Mouse (Mus musculus) embryo, embryonic 11.5 days (tissue): ENCODE measurements at regions not wholly inside any gene's neighbourhood (a gene's known extent, or its start where the extent isn't known, plus 50 kb on each side); places are given as distances from the start of the nearest gene placed in this dataset.
A peak's percentile ranks its signal among the peaks of the same experiment; 100 is the strongest.

Experiments used
- DNase-seq: peaks from one replicate; pipeline ENCODE4 v3.0.0-alpha.2; 2012; ENCODE audit warnings: low read depth, low spot score

DNA sequence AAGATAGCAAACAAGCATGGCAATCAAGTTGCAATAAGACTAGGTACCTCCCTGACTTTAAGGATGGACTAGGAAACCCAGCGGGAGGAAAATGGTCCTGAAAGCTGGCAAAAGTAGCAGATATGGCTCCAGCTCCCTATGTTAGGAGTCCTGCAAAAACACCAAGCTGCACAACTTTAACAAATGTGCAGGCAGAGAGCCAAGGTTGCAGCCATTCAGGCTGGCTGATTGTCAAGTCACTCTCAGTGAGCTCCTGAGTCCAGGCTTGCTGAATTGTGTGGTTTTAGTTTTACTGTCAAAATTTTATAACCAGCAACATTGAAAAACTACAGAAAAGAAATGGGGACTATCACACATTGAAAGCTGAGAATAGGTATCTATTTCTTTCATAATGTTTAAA, 1122.8 kb upstream of the Slc10a2 start:
- no peak for DNase-seq

DNA sequence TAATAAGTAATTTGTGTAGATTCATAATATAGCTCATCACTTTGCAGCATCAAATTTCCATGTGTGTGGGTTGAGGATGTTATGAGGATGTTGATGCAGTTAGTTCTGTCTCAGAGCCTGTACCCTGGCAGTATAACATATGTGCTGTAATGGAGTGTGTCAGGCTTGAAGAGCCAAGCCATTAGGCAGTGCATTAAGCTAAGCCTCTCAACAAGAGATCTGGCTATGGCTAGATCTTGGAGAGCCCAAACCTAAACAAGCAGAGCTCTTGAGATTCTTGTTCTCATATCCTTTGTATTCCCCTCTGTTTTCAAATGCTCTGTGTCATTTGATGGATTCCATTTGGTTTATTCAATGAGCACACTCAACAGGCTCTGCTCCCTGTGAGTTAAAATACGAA, 1120.0 kb upstream of the Slc10a2 start:
- DNase-seq, result no peak

DNA sequence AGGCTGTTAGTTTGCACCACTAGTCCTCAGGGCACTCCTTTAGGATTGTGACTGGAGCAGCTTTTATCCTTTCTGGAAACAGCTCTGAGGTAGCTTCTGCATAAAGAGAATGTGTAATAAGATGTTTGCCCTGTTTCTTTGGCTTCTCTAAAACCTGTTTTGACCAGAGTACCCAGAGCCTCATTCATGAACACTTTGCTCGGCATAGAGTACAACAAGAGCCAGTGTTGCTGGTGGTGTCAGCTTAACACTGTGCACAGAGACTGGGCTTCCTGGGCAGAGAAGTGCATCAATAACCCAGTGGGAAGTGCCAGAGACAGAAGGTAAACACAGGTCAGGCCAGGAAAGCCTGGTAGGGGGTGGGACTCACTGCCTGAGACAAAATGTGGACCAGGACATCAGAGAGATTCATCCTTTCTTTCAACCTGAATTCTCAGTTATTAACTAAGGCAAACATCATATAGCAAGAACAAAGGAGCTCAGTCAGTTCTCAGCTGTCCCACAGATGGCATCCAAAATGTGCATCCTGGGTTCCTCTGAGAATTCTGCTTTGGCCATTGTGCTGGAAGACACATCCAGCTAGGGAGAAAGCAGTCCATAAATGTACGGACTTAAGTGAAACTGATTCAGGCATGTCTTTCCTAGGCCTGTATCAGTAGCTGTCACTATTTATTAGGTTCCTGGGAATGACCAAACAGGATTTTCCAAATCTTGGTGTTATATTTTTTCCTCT, 1102.6 kb upstream of the Slc10a2 start:
- DNase-seq, result no peak

DNA sequence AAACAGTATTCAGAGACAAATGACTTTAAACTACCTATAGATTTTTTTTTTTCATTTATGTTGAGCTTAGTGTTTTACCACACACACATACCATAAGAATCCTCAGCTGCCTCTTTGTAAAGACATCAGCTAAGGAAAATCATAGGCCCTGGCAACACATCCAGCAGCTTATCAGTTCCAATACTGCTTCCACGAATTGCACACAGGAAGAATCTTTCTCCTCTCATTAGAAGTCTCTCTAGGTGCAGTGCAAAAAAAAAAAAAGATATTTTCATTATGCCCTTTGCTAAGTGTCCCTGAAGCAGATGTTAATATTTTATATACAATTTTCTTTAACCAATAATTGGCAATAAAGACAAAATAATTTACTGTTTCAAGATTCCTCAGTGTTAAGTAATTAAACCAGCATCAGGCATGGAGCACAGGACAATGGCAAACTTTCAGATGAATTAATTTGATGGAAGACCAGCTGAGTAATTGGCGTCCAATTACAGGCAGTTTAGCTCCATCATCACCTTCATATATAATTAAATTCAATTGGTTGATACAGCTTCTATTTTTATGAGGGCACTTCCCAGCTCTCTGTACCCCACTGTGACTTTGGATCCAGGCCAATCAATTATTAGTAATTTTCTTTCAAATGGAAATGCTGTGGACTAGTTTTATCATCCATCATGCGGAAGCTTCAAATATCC, 1099.0 kb upstream of the Slc10a2 start:
- DNase-seq, result no peak

- no peak for DNase-seq
Measured at GRCm38 (mm10) chr8:6191431-6191830, 1086.3 kb upstream of the Slc10a2 start.

DNA sequence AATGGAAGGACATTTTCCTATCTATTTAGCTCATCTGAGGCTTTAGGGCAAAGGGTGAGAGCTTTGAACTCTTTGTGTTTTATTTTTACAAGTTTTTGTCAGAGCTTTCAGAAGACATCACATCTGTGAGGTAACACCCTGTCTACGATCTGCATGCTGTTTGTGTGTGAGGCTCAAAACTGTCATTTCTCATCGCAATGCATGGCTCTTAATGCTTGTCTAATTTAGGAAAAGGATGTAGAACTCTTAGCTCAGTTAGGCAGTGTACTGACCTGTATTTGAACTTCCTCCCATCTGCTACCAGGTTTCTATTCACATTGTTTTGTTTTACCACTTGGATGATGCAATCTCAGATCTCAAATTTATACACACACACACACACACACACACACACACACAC, 1083.3 kb upstream of the Slc10a2 start:
- no peak for DNase-seq

DNA sequence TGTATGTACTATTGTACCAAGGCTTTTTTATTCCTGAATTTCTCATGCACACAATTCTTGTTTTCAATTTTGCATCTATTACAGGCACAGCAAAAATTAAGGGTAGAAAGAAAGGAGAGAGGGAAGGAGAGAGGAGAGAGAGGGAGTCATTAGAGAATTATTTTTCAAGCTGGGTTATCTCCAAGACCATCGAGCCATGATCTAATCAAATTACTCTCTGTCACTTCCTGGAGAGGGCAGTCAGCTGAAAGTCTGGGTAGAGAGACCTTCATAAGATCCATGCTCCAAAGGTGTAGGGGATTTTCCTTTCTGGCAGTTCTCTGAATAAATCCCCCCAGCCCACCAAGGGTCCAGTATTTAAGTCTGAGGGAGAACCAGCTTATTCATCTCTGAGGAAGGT, 1081.4 kb upstream of the Slc10a2 start:
- DNase-seq, result no peak

- no peak for DNase-seq
Measured at GRCm38 (mm10) chr8:6179602-6180001, 1074.5 kb upstream of the Slc10a2 start.

- no peak for DNase-seq
Measured at GRCm38 (mm10) chr8:6166433-6166832, 1061.3 kb upstream of the Slc10a2 start.

DNA sequence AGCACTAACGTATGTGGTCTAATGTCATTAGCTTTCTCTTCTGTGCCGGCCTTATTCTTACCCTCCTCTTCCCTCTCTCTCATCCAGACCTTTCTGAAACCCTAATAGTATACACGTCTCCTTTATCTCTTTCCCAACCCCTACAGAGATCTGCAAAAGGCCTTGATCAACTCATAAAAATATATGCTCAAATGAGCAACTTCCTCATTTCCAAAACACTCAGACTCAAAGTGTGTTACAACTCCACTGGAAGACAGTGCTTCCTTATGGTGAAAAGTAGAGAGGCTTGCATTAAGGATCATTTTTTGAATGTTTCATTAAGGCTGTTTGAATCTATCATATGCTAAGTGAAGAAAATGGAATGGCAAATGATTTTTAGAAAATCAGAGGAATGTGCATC, 1060.1 kb upstream of the Slc10a2 start:
- DNase-seq, result no peak

DNA sequence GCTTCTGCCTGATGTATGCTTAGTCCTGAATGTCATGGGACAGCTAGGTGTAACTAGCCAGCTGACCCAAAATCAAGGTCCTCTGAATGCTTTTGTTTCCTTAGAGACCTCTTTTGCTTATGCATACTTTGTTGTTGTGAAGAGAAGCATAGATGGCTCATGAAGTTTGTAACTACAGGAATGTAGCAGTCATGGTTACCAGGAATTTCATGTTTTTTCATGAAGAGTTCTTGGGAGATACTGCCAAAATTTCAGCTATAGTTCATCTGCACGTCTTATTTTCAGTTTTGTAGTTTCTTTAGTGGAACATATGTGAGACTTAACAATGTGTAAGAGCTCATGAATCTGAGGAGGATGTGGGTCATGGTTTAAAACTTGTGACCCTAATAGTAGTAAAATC, 1059.6 kb upstream of the Slc10a2 start:
- DNase-seq, result no peak

DNA sequence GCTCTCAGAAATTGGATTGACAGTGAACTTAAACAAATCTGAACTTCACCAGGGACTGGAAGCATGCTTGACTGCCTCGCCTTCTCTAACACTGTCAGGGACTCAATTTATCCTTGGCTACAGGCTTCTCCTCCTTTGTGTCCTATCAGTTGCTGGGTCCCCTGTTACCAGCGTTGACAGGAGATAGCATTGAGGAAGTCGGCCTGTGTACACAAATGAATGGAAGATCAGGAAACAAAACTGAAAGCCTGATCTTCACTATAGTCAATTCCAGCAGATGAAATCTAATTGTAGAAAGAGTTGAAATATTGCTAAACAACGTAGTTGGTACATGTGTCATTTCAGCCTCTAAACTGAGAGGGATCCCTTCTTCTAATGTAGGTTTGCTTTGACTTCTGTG, 1039.4 kb upstream of the Slc10a2 start:
- no peak for DNase-seq

GRCm38 (mm10) chr8:6140090-6140489, 1034.9 kb upstream of the Slc10a2 start:
- no peak for DNase-seq

DNA sequence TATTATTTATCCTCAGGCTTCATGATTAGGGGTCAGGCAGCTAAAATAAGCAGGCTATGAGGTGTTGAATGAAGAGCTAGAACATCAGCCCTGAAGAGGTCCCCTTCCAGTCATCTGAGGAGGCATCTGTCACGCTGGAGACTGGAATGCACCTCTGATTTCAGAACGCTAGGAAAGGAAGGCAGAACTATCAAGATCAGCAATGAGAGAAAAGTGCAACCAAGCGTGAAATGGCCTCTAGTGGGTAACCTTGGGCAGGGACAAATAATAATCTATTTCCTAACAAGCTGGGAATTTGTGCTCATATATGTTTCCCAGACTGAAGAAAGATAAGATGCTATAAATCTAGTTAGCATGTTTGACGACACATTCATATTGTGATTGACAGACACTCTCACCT, 1034.0 kb upstream of the Slc10a2 start:
- no peak for DNase-seq

GRCm38 (mm10) chr8:6132243-6132751, 1027.1 kb upstream of the Slc10a2 start:
- DNase-seq, result no peak

DNA sequence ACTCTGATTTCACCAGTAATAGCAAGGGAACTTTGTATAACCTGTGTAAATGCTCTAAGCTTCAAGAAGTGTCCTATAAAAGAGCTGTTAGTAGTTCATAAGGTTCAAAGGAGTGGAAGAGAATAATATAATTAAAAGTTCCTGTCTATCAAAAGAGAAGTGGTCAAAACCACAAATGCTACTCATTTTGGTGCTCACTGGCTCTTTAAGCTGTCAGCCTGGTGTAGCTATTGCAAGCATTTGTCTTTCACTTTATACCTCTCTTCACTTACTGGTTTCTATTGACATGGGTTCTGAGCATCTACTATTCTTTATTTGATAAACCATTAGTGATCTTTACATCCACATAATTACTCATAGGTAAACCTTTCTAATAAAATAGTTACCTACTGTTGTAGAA, 1020.1 kb upstream of the Slc10a2 start:
- DNase-seq, result no peak

DNA sequence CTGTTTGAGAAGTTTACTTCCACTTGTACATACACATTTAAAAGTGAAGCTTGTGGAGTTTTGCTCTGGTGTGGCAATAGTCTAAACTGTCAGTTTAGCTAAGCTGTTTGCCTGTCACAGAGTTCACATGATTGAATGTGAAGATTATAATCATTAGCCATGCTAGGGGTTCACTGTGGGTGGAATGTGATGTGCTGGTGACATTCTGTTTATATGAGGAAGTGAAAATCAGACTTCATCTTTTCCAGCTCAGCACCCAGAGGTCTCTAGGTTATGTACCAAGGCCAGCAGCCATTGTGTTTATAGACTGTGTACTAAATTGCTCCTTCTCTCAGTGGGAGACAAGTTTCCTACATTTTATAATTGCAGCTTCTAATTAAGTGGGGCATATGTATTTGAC, 1014.4 kb upstream of the Slc10a2 start:
- no peak for DNase-seq

DNA sequence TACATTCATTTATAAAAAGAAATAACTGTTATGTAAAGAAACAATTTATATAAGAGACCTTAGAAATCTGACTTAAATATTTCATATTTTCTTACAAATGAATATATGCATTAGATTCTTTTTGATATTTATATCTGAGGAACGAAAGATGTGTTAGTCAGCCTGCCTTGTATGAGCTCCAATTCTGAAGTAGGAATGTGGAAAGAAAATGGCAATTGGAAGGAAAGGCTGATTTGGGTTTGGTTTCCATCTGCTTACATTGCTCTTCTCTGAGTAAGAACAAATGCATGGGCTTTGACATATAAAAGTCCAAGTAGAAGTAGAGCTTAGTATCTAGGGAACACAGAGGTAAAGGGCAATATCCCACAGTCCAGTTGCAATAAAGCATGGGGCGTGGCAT, 1006.2 kb upstream of the Slc10a2 start:
- DNase-seq, result no peak

DNA sequence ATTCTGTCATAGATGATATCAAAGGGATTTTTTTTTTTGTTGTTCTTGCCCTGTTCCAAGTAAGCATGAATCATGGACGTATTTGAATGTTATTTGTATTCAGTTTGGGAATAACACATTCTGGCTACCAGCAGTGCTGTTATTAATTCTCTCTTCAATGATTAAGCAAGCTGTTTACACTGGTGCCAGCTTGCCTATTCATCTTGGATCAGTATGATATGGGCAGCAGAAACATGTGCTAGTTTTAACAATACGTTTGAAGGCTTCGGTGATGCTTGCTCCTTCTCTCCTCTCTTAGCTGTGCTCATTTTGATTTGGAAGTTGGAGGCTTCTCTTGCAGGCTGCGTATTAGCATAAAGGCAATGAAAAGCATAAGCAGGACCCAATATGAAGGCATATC, 984.9 kb upstream of the Slc10a2 start:
- no peak for DNase-seq

- peak; percentile 20 for DNase-seq
Measured at GRCm38 (mm10) chr8:6043939-6044577, 938.9 kb upstream of the Slc10a2 start.

GRCm38 (mm10) chr8:6012206-6012605, 907.1 kb upstream of the Slc10a2 start:
- no peak for DNase-seq

DNA sequence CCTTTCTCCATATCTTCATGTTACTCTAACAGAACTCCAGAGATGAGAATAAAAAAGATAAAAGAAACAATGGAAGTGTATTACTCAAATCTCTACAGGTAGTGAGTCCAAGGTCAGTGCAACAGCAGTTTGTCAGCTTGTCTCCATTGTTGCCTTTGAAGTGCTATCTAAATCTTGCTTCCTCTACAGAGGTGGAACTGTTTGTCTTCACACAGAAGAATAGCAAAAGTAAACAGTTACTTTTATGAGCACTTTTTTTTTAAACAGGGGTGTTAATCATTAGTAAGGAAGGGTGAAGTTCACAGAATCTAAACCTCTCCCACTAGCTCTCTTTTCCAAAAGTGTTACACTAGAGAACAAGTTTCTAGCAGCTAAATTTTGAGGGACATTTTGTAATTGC, 906.0 kb upstream of the Slc10a2 start:
- DNase-seq, result no peak

GRCm38 (mm10) chr8:6010712-6011111, 905.6 kb upstream of the Slc10a2 start:
- DNase-seq, result no peak
